Mouse (Mus musculus) ES-Bruce4 (cell line): Measurements from ENCODE around the gene Raf1.

Experiments
- CTCF ChIP-seq: IDR thresholded peaks from one replicate; pipeline ENCODE4 v1.8.1; 2011; ENCODE audit warnings: low read depth, low read length
- EP300 ChIP-seq: IDR thresholded peaks from 2 replicates; pipeline ENCODE4 v1.6.1; 2011; ENCODE audit warnings: low read depth, low read length; ENCODE audit not compliant: insufficient read depth

DNA sequence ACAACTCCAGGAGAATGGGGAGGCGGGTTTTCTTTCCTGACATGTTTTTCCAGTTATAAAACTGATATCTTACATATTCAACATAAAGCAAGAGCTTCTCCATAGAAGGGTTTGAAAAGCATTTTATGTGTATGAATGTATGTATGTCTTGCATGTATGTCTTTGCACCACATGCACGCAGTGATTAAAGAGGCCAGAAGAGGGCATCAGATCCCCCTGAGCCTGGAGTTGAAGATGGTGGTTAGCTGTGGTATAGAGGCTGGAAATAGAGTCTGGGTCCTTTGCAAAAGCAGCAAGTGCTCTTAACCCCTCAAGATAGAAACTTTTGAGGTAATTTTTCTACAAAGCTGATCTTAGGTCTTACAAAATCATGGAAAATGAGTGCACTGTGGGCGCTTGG, 67.3 kb downstream of the Raf1 start:
- TF ChIP-seq EP300 (no peak), CTCF (peak; percentile 28)
